Mouse (Mus musculus): ENCODE data around the gene Gm11111. TPM values are rescaled to one million over a fixed set of nuclear protein-coding genes. Genes with fewer than 3 reads are reported as not detected.

The Gm11111 gene
- polyA plus RNA-seq, 1 experiment from 2014 or later = not detected

Other genes with a start within 250 kb of the Gm11111 start
- gene Cfap299, start 223.4 kb upstream of the Gm11111 start, polyA plus RNA-seq (2016; fragmentation: Nextera tagmentation; extraction: Ambion mirVana) = 0.46 and 0.83 TPM in 2 replicates

Data from embryonic facial prominence, embryonic 12.5 days (tissue).